Mouse (Mus musculus) megakaryocyte progenitor cell, adult 5-6 weeks (primary cell): ENCODE data around the gene Dnah2. TPM values are rescaled to one million over a fixed set of nuclear protein-coding genes. Genes with fewer than 3 reads are reported as not detected.
"Not testable (repeated sequence)": the region's sequence is repeated elsewhere in the genome, so short reads cannot be mapped to it uniquely, and the experiment has no call there.

ENCODE experiments used
- ATAC-seq: replicated peaks from 2 replicates; pipeline ENCODE4 v1.8.0; 2016; ENCODE audit warnings: mild to moderate bottlenecking, moderate TSS enrichment, inconsistent platforms; ENCODE audit not compliant: poor library complexity
- total RNA-seq, 2 experiments: library from RNA; stranded (forward) in 1 of 2; stranded (reverse) in 1 of 2; fragments of 157-497, 149-512 nt in 1 of 2; fragments of 200-1000 nt in 1 of 2; gene quantifications; 2 replicates each; pipeline versions ENCODE4 v1.2.3 to v1.2.4; 2015 to 2017

The Dnah2 gene
- total RNA-seq, 2 experiments from 2014 or later: not detected

- ATAC-seq: no peak
Measured at GRCm38 (mm10) chr11:69532480-69533150, 16.3 kb downstream of the Dnah2 start.

GRCm38 (mm10) chr11:69530755-69531154 lies 18.2 kb downstream of the Dnah2 start:
- 0 out of 2 replicates have a peak, but pooled peaks have one; percentile 48 for ATAC-seq

GRCm38 (mm10) chr11:69530281-69530680 lies 18.6 kb downstream of the Dnah2 start:
- not testable (repeated sequence) for ATAC-seq

- ATAC-seq: no peak
Measured at GRCm38 (mm10) chr11:69528031-69528390, 20.9 kb downstream of the Dnah2 start.

GRCm38 (mm10) chr11:69527098-69528030 lies 21.5 kb downstream of the Dnah2 start:
- ATAC-seq: no peak

GRCm38 (mm10) chr11:69526631-69527030 lies 22.3 kb downstream of the Dnah2 start:
- no peak for ATAC-seq

GRCm38 (mm10) chr11:69525661-69526060 lies 23.2 kb downstream of the Dnah2 start:
- ATAC-seq: no peak

- no peak for ATAC-seq
Measured at GRCm38 (mm10) chr11:69523651-69524050, 25.3 kb downstream of the Dnah2 start.

- ATAC-seq: peak; percentile 34; the same call in 1 of the 2 replicates
Measured at GRCm38 (mm10) chr11:69521526-69522149, 27.3 kb downstream of the Dnah2 start.

GRCm38 (mm10) chr11:69519976-69520375 lies 28.9 kb downstream of the Dnah2 start:
- no peak for ATAC-seq

- ATAC-seq: no peak
Measured at GRCm38 (mm10) chr11:69516661-69517060, 32.2 kb downstream of the Dnah2 start.

- peak; percentile 27; the same call in 1 of the 2 replicates for ATAC-seq
Measured at GRCm38 (mm10) chr11:69516151-69516640, 32.7 kb downstream of the Dnah2 start.

- peak; percentile 77 for ATAC-seq
Measured at GRCm38 (mm10) chr11:69513840-69514239, 35.1 kb downstream of the Dnah2 start.

GRCm38 (mm10) chr11:69510796-69511496 lies 38.0 kb downstream of the Dnah2 start:
- peak; percentile 73 for ATAC-seq

- peak; percentile 44; the same call in 1 of the 2 replicates for ATAC-seq
Measured at GRCm38 (mm10) chr11:69503863-69504280, 45.0 kb downstream of the Dnah2 start.

- ATAC-seq: no peak
Measured at GRCm38 (mm10) chr11:69501555-69501954, 47.4 kb downstream of the Dnah2 start.

GRCm38 (mm10) chr11:69499140-69499539 lies 49.8 kb downstream of the Dnah2 start:
- ATAC-seq: no peak

- no peak for ATAC-seq
Measured at GRCm38 (mm10) chr11:69491711-69492110, 57.2 kb downstream of the Dnah2 start.

- ATAC-seq: no peak
Measured at GRCm38 (mm10) chr11:69490898-69491297, 58.0 kb downstream of the Dnah2 start.

GRCm38 (mm10) chr11:69487474-69487873 lies 61.4 kb downstream of the Dnah2 start:
- no peak for ATAC-seq

- ATAC-seq: no peak
Measured at GRCm38 (mm10) chr11:69477645-69478044, 71.3 kb downstream of the Dnah2 start.
